Mouse (Mus musculus) spleen, embryonic (tissue): Measurements from ENCODE around the gene Hist1h2ao.
"Not testable (repeated sequence)": the region's sequence is repeated elsewhere in the genome, so short reads cannot be mapped to it uniquely, and the experiment has no call there.

Experiments used
- CTCF ChIA-PET: fragments of 350-600 bp; sonication (Branson Sonifier 250); formaldehyde crosslinking; loops from one replicate; lab custom pipeline; 2022; lab: Charles Lee

The Hist1h2ao gene

GRCm38 (mm10) chr13:21810073-21810472 is at the start of gene Hist1h2ao, which contains the start of gene Hist1h2bq:
Gene Hist1h2ao (plus strand): TSS chr13:21810465.
Gene Hist1h2bq (minus strand): TSS chr13:21810197.
- CTCF ChIA-PET, result not testable (repeated sequence)

GRCm38 (mm10) chr13:21778814-21779766 is 31.2 kb upstream of the Hist1h2ao start:
- CTCF ChIA-PET, result interaction anchor here (0.6 to 0.7 kb wide), 3 partner anchors 25 to 1773 kb away, joined by 3 to 4 read pairs (median 3); partner anchors contain the start of genes Hist1h2bn and Hist1h4f

DNA sequence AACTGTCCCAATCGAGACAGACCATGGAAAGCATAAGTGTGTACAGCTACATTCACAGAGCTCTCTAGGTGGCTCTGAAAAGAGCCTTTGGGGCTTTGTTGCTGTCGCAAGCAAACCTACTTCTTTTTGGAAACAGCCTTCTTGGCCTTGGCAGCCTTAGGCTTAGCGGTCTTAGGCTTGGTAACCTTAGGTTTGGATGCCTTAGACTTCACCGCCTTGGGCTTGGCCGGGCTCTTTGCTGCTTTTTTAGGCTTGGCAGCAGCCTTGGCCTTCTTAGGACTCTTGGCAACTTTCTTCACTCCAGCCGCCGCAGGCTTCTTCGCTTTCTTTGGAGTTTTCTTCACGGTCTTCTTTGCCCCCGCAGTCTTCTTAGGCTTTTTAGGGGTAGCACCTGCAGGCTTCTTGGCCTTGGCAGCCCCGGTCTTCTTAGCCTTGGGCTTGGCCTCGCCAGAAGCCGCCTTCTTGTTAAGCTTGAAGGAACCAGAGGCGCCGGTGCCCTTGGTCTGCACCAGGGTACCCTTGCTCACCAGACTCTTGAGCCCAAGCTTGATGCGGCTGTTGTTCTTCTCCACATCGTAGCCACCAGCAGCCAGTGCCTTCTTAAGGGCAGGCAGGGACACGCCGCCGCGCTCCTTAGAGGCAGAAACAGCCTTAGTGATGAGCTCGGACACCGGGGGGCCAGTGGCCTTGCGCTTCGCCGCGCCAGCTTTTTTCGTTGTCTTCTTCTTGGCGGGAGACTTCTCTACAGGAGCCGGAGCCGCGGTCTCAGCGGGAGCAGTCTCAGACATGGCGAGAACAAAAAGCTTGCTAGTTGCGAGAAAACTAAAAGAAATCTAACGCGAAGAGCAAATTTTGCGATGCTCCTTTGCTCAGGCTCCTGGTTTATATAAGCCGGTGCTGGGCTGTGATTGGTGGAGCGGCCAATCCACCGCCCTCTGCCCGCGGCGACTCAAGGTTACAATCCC is 30.2 kb upstream of the Hist1h2ao start, which contains the start of gene Hist1h1b:
Hist1h1b (minus strand) TSS at position 859 of the 965 bp plus-strand sequence.
- CTCF ChIA-PET, result no interaction called here

- CTCF ChIA-PET, result no interaction called here
Measured at GRCm38 (mm10) chr13:21781021-21781555, 29.2 kb upstream of the Hist1h2ao start.

DNA sequence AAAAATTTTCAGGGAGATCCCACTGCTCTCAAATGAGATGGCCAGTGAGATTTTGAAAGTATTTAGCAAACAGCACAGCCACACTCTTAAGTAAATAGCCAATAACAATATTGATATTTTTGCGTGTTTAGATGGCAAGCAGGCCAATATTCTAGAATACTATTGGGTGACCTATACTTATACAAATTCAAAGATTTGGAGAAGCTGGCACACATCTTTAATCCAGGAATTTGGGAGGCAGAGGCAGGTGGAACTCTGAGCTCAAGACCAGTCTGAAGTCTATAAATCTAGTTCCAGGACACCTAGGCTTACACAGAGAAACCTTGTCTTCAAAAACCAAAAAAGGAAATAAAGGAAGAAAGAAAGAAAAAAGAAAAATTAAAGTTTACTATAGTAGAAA is 28.6 kb upstream of the Hist1h2ao start:
- CTCF ChIA-PET, result interaction anchor here (0.7 kb wide), 1 partner anchor 1801 kb away, joined by 3 read pairs; no protein-coding TSS in a partner anchor

- CTCF ChIA-PET, result interaction anchor here (0.6 kb wide), 1 partner anchor 72 kb away, joined by 3 read pairs; no protein-coding TSS in a partner anchor
Measured at GRCm38 (mm10) chr13:21782361-21783254, 27.7 kb upstream of the Hist1h2ao start.

DNA sequence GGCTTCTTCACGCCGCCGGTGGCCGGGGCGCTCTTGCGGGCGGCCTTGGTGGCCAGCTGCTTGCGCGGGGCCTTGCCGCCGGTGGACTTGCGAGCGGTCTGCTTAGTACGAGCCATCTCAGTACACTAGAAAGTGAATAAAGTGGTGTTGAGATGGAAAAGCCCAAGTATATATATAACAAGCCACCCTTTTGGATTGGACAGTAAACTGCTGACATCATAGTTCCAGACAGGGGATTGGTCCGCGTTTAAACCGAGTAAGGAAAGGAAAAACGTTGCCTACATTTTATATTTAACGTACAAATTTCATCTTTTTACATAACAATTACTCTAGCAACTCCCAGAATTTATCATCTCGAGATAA is 27.0 kb upstream of the Hist1h2ao start, which contains the start of gene Hist1h3i:
Hist1h3i (minus strand) TSS at position 116 of the 363 bp plus-strand sequence.
- CTCF ChIA-PET, result no interaction called here

DNA sequence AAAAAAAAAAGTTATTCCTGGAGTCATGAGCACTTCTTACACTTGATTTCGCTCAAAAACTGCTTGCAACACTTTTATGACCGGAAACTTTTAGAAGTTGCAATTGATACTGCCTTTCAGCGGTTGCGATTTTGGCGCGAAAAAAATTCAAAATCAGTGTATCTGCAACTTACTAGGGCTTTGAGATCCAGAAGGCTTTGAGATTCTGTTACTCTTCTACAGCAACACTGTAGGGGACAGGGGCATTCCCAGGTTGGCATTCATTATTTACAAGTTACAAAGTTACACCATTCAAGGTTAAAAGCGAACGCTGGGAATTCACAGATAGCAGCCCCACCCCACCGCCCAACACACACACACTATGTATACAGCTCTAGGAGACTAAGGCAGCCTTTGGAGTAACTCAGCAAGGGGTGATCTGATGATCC is 26.5 kb upstream of the Hist1h2ao start:
- CTCF ChIA-PET, result interaction anchor here (0.6 kb wide), 1 partner anchor 28 kb away, joined by 3 read pairs; no protein-coding TSS in a partner anchor

DNA sequence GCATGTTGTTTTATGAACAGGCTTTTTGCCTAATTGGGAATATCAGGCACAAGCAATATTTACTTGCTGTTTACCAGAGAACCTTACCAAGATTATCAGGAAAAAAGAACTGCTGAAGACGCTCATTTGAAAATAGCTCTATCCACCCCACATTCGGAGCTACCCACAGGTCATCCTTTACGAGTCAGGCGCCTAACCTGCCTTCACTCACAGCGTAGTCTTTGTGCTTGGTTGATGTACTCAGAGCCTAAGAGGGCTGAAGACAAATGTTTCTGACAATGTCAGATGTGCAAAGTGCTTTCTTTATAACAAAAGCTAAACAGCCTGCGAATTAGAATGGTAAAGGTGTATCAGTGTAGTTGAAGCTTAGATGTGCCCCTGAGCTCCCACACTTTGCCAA is 26.0 kb upstream of the Hist1h2ao start:
- CTCF ChIA-PET, result no interaction called here

GRCm38 (mm10) chr13:21786189-21786898 is 23.9 kb upstream of the Hist1h2ao start:
- CTCF ChIA-PET, result no interaction called here

GRCm38 (mm10) chr13:21786899-21787629 is 23.2 kb upstream of the Hist1h2ao start, which contains the start of the genes Hist1h2an and Hist1h2bp:
Gene Hist1h2an (minus strand): TSS chr13:21787218.
Gene Hist1h2bp (plus strand): TSS chr13:21787461.
- CTCF ChIA-PET, result not testable (repeated sequence)

DNA sequence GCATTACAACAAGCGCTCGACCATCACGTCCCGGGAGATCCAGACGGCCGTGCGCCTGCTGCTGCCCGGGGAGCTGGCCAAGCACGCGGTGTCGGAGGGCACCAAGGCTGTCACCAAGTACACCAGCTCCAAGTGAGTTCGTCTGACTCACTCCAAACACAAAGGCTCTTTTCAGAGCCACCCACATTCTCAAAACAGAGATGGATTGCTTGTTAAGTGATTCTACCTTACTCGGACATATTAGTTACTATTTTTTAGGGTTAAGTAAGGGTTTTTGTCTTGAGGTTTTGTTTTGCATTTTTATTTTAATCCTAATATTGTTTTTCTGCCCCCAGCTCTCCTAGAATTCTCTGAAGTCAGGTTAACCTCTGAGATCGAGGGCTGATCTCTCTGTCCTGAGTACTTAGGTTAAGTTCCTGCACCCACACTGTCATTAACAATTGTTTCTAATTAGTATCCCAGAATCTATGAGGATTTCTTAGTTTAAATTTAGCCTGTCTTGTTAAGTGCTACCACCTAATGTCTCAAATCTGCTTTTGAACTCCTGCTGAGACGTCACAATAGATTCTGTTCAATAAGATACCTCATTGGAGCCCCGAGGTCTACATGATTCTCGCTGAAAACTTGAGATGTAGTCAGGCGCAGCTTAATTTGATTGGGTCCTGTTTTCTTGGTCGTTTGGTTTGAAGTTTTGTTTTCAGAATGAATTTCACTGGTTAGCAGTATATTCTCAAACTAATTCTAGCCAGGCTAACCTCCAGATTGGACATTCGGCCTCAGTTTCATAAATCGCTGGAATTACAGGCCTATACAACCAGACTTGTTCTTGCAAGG is 22.3 kb upstream of the Hist1h2ao start:
- CTCF ChIA-PET, result no interaction called here

- CTCF ChIA-PET, result no interaction called here
Measured at GRCm38 (mm10) chr13:21789925-21790324, 20.3 kb upstream of the Hist1h2ao start.

DNA sequence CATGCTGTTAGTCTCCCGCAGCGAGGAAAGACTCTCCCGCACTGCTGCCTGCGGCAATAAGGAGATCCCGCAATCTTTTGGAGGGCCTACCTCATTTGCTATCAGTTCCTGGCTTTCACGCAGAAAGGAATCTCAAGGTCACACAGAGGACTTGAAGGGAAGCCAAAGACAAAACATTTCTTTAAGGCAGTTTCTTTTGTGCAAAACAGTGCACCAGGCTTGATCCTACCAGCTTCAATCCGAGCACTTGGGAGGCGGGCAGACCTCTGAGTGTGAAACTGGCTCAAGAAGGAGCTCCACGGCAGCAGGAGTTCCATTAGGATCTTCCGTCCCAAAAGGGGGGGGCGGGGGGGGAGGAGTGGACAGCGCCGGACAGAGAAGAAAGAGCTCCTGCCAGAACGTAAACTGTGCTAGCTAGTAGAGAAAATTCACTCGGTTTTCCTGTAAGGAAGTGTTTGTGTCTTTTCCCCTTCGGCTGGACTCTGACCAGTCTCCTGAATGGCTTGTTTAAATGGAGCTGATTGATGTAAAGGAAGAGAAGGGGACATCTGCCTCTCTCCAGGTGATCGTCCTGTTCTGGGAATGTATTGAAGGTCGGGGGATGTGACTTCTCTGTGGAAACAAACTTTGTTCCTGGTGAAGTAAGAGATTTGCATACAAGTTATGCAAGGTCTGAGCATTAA is 19.5 kb upstream of the Hist1h2ao start:
- CTCF ChIA-PET, result interaction anchor here (0.6 to 0.7 kb wide), 2 partner anchors 65 to 392 kb away, joined by 4 to 6 read pairs; no protein-coding TSS in a partner anchor

DNA sequence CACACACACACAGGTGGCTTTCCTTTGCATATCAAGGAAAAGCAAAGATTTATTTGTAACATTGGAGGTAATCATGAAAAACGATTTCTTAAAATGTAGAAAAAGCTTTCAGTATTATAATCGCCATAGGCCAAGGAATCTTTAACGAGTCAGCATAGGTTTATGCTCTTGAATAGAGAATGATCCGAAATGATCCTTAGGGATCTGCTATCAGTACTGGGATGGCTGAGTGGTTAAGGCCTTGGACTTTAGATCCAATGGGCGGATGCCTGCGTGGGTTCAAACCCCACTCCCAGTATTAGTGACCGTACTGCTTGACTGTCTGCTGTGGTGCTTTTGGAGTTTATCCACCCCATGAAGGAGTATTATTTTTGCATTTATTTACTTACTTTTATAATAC is 14.7 kb upstream of the Hist1h2ao start:
- CTCF ChIA-PET, result no interaction called here

- CTCF ChIA-PET, result not testable (repeated sequence)
Measured at GRCm38 (mm10) chr13:21797163-21797562, 13.1 kb upstream of the Hist1h2ao start.

- CTCF ChIA-PET, result not testable (repeated sequence)
Measured at GRCm38 (mm10) chr13:21803058-21803457, 7.2 kb upstream of the Hist1h2ao start.
